Mouse (Mus musculus) embryonic facial prominence, embryonic 12.5 days (tissue): ENCODE data around the gene Flot1. TPM values are rescaled to one million over a fixed set of nuclear protein-coding genes. Genes with fewer than 3 reads are reported as not detected.

ENCODE experiments used
- ATAC-seq: fragments of 200-750 bp; cut with Nextera tagmentation; 2 replicates; pipeline ENCODE4 v1.8.0; 2017; ENCODE audit not compliant: insufficient number of reproducible peaks, insufficient read depth, low FRiP score, low TSS enrichment
- H3K27ac ChIP-seq: fragments of 300-500 bp; sonication (generic); 2 replicates; pipeline ENCODE4 v1.5.1; 2016; ENCODE audit warnings: mild to moderate bottlenecking
- H3K27me3 ChIP-seq: fragments of 300-500 bp; sonication (generic); 2 replicates; pipeline ENCODE4 v1.6.1; 2016; ENCODE audit warnings: mild to moderate bottlenecking, moderate library complexity
- H3K36me3 ChIP-seq: fragments of 300-500 bp; sonication (generic); 2 replicates; pipeline ENCODE4 v1.6.1; 2016; ENCODE audit warnings: mild to moderate bottlenecking
- H3K4me1 ChIP-seq: fragments of 300-500 bp; sonication (generic); 2 replicates; pipeline ENCODE4 v1.6.1; 2016
- H3K4me2 ChIP-seq: fragments of 300-500 bp; sonication (generic); replicated peaks from 2 replicates; pipeline ENCODE4 v1.6.1; 2016; ENCODE audit warnings: mild to moderate bottlenecking, moderate library complexity
- H3K4me3 ChIP-seq: fragments of 300-500 bp; sonication (generic); 2 replicates; pipeline ENCODE4 v1.5.1; 2016; ENCODE audit warnings: mild to moderate bottlenecking
- H3K9ac ChIP-seq: fragments of 300-500 bp; sonication (generic); 2 replicates; pipeline ENCODE4 v1.6.1; 2016; ENCODE audit warnings: mild to moderate bottlenecking, moderate library complexity
- H3K9me3 ChIP-seq: fragments of 300-500 bp; sonication (generic); 2 replicates; pipeline ENCODE4 v1.6.1; 2016; ENCODE audit warnings: mild to moderate bottlenecking, moderate library complexity
- WGBS: fragments of 180-500 bp; shearing (Covaris S2); methylation state at CpG from one replicate; pipeline ENCODE4 v1.1.7; 2016; 5-methylcytosine and 5-hydroxymethylcytosine counted together
- microRNA-seq: library from miRNA; unstranded; fragments of <30 nt; microRNA quantifications from one replicate; pipeline ENCODE4, GENCODE M21; 2017
- polyA plus RNA-seq: library from polyadenylated mRNA; unstranded; fragments of >200 nt; fragmentation: Nextera tagmentation; extraction: Ambion mirVana; gene quantifications from 2 replicates; pipeline ENCODE4 v1.2.1, GENCODE M21; 2016

Gene Flot1
- polyA plus RNA-seq, 1 experiment from 2014 or later = 50.7 TPM

DNA sequence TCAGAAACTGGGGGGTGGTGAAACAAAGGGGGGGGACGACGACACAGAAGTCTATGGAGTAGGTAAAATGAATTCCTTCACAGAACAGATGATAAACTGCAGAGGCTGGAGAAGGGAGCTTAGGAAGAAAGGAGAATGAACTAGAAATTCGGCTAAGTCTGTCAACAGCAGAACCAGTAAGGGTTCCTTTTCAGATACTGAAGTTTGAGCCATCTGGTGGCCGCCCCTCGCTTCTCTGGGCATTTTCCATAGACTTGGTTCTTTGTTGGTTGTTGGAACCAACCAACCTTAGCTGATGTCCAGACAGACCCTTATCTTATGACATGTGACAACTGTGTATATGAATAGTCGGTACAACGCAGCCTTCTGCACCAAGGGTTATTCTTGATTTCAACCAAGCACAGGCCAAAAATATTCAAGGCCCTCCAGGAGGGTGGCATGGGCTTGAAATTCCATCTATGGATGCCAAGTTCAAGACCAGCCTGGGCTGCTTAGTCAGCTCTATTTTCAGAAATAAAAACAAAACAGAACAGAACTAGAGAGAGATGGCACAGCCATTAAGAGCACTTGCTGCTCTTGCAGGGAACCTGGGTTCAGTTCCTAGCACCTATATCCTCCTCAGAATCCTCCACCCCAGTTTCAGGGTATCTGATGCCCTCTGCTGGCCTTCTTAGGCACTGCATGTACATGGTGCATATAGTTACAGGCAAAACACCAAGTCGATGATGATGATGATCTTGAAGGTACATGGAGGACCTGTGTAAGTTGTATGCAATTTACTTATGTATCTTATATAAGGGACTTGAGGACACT lies 48.1 kb downstream of the Flot1 start:
- H3K4me1 ChIP-seq = peaks cover 55% of the 10 kb centered on the region
- WGBS = 82% methylated on average over 8 of the region's 8 CpGs
- peak overlapping the region; percentile 96 for H3K4me2 ChIP-seq
- peak overlapping the region; percentile 73 for H3K4me3 ChIP-seq
- H3K9ac ChIP-seq = peak overlapping the region; percentile 68; the same call in 1 of the 2 replicates
- no peaks in the 10 kb centered on the region for H3K27me3 ChIP-seq
- peaks cover 36% of the 10 kb centered on the region for H3K36me3 ChIP-seq
- no peaks in the 10 kb centered on the region for H3K9me3 ChIP-seq
- peak overlapping the region; percentile 98 for H3K27ac ChIP-seq
- ATAC-seq = no peak

DNA sequence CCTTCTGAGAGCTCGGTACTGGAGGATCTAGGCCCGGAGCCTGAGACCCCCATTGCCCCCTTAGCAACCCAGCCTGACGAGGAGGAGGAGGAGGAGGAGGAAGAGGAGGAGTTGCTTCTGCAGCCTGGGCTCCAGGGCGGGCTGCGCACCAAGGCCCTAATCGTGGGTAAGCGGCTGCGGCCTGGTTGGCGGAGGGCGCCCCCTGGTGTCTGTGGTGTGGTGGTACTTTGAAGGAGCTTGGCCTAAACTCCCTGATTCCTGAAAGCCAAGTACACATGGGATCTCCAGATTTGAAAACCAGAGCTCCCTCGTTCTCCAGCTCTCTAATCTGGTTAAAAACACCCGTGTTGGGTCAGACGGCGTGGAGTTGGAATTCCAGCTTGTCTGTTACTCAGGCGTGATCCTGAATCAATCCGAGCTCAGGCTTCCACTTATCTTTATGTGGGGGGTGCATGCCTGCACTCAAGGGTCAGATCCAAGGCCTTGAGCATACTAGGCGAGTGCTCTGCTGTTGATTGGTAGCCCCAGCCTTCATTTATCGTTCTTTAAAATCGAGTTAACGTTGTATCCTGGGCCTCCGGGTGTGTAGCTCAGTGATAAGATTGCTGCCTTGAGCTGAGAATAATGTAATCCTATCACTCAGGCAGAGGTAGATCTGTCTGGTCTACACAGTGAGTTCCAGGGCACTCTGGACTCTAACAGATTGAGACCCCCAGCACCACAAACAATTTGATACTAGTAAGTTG lies 50.9 kb downstream of the Flot1 start:
- Histone ChIP-seq H3K4me1 (peaks cover 35% of the 10 kb centered on the region), H3K9me3 (no peaks in the 10 kb centered on the region), H3K27ac (no peak overlapping the region), H3K4me3 (0 out of 2 replicates have a peak overlapping the region, but pooled peaks have one; percentile 8), H3K9ac (peak overlapping the region; percentile 5; the same call in 1 of the 2 replicates), H3K27me3 (no peaks in the 10 kb centered on the region), H3K4me2 (peak overlapping the region; percentile 26), H3K36me3 (peaks cover 39% of the 10 kb centered on the region)
- 32% methylated on average over 21 of the region's 21 CpGs for WGBS
- no peak for ATAC-seq

DNA sequence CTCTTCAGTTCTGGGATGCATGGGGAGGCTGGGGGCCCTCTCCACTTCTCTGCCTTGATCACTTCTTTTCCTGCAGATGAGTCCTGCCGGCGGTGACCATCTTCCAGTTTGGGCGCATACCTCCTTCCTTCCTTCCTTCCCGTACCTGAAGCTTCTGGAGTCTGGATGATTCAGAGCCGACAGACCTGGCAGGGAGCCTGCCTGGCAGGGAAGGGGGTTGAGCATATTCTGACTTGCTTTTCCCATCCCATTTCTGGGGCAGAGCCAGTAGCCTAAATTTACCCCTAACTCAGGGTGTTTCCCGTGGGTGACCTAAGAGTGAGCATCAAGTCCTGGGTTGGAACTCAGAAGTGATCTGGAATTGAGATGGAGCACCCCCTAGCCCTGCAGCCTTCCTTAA lies 51.7 kb downstream of the Flot1 start:
- H3K4me1 ChIP-seq = peaks cover 27% of the 10 kb centered on the region
- WGBS = 93% methylated on average over 6 of the region's 6 CpGs
- H3K36me3 ChIP-seq = peaks cover 39% of the 10 kb centered on the region
- no peak overlapping the region for H3K9ac ChIP-seq
- no peaks in the 10 kb centered on the region for H3K27me3 ChIP-seq
- H3K27ac ChIP-seq = no peak overlapping the region
- no peak overlapping the region for H3K4me3 ChIP-seq
- ATAC-seq = no peak
- H3K4me2 ChIP-seq = no peak overlapping the region
- H3K9me3 ChIP-seq = no peaks in the 10 kb centered on the region

DNA sequence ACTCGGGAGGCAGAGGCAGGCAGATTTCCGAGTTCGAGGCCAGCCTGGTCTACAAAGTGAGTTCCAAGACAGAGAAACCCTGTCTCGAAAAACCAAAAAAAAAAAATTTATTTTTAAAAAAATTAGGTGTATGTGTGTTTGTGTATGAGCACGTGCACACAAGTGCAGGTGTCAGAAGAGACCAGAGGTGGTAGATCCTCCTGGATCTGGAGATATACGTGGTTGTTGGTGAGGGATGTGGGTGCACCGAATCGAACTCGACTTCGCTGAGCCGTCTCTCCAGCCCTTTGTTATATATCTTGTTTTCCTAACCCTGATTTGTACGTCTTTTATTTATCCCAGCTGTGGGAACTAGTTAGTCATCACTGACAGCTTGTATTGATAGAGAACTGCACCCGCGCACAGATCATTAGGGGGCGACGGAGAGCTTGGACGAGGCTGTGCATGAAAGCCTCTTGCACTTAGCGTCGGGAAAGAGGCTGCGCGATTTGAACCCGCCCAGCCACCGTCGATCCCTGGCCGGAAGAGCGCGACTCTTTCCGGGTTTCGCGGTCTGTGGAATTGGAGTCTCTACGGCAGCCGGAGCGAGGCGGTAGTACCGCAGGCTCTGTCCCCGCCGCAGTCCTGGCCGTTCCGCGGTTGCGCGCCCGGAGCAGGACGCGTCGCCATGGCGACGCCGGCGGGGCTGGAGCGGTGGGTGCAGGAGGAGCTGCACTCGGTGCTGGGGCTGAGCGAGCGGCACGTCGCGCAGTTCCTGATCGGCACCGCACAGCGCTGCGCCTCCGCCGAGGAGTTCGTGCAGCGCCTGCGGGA lies 56.4 kb downstream of the Flot1 start, which contains the start of gene Dhx16:
TSS of gene Dhx16 (plus strand) at position 575 of the 813 bp plus-strand sequence.
- peaks cover 46% of the 10 kb centered on the region for H3K36me3 ChIP-seq
- peak; percentile 86 for ATAC-seq

More for the DNA sequence above, 56.4 kb downstream of the Flot1 start, which contains the start of gene Dhx16:
- H3K4me1 ChIP-seq = peaks cover 12% of the 10 kb centered on the region
- H3K4me2 ChIP-seq = peak within 1 kb of the TSS; percentile 83
- no peaks in the 10 kb centered on the region for H3K9me3 ChIP-seq
- H3K4me3 ChIP-seq = peak within 1 kb of the TSS; percentile 96
- WGBS = 5% methylated on average over 66 of the region's 66 CpGs
- peak within 1 kb of the TSS; percentile 85 for H3K9ac ChIP-seq
- no peaks in the 10 kb centered on the region for H3K27me3 ChIP-seq
- H3K27ac ChIP-seq = peak within 1 kb of the TSS; percentile 66; the same call in 1 of the 2 replicates

Small RNA genes lying within 50 kb of the gene (microRNA-seq; reads per million reads assigned to microRNA genes)
- not detected for gene Gm28033

Other genes starting within 250 kb of the Flot1 start
- not detected in 2 replicates for gene Sfta2, start 221.7 kb upstream of the Flot1 start, polyA plus RNA-seq
- gene Gm9573, start 196.6 kb upstream of the Flot1 start, polyA plus RNA-seq = not detected in 2 replicates
- 0.08 and 0.11 TPM in 2 replicates for gene Mucl3, start 179.5 kb upstream of the Flot1 start, polyA plus RNA-seq
- 18.5 and 23.6 TPM in 2 replicates for gene Vars2, start 155.6 kb upstream of the Flot1 start, polyA plus RNA-seq
- 48.6 and 51.5 TPM in 2 replicates for gene Gtf2h4, start 149.5 kb upstream of the Flot1 start, polyA plus RNA-seq
- 62.6 and 63.0 TPM in 2 replicates for gene Ddr1, start 118.6 kb upstream of the Flot1 start, polyA plus RNA-seq
- 6.9 and 8.9 TPM in 2 replicates for gene Ier3, start 1.5 kb upstream of the Flot1 start, polyA plus RNA-seq
- gene Tubb5, start 15.1 kb downstream of the Flot1 start, polyA plus RNA-seq = 1,266 and 1,271 TPM in 2 replicates
- 15.1 and 21.3 TPM in 2 replicates for gene Mdc1, start 18.3 kb downstream of the Flot1 start, polyA plus RNA-seq
- 39.9 and 43.9 TPM in 2 replicates for gene Nrm, start 38.1 kb downstream of the Flot1 start, polyA plus RNA-seq
- gene Ppp1r18, start 42.4 kb downstream of the Flot1 start, polyA plus RNA-seq = 26.1 and 28.9 TPM in 2 replicates
- gene Dhx16, start 56.6 kb downstream of the Flot1 start, polyA plus RNA-seq = 47.8 and 52.8 TPM in 2 replicates
- gene 2310061I04Rik, start 74.2 kb downstream of the Flot1 start, polyA plus RNA-seq = 24.0 and 24.3 TPM in 2 replicates
- gene Atat1, start 86.8 kb downstream of the Flot1 start, polyA plus RNA-seq = 165 and 172 TPM in 2 replicates
- 65.6 TPM in 2 replicates for gene Mrps18b, start 93.2 kb downstream of the Flot1 start, polyA plus RNA-seq
- 50.1 and 51.9 TPM in 2 replicates for gene Ppp1r10, start 93.2 kb downstream of the Flot1 start, polyA plus RNA-seq
- gene Abcf1, start 146.5 kb downstream of the Flot1 start, polyA plus RNA-seq = 91.2 and 113 TPM in 2 replicates
- 69.9 and 71.5 TPM in 2 replicates for gene Gnl1, start 156.6 kb downstream of the Flot1 start, polyA plus RNA-seq
- gene Prr3, start 157.0 kb downstream of the Flot1 start, polyA plus RNA-seq = 42.9 and 51.4 TPM in 2 replicates
- gene H2-T24, start 197.3 kb downstream of the Flot1 start, polyA plus RNA-seq = 3.7 and 5.5 TPM in 2 replicates
- 10.2 and 12.1 TPM in 2 replicates for gene H2-T23, start 209.6 kb downstream of the Flot1 start, polyA plus RNA-seq
- gene H2-T22, start 219.5 kb downstream of the Flot1 start, polyA plus RNA-seq = 16.3 and 17.2 TPM in 2 replicates
- not detected in 2 replicates for gene Gm6034, start 219.7 kb downstream of the Flot1 start, polyA plus RNA-seq
- gene Gm11127, start 235.1 kb downstream of the Flot1 start, polyA plus RNA-seq = not detected in 2 replicates